Mouse (Mus musculus) testis, adult 2 months (tissue): ENCODE results near the gene Grip1. TPM values are rescaled to one million over a fixed set of nuclear protein-coding genes. Genes with fewer than 3 reads are reported as not detected.

Source experiments
- H3K27ac ChIP-seq: fragments of 200-500 bp; 2 replicates; pipeline ENCODE4 v1.5.1; 2012; ENCODE audit warnings: low read depth, low read length; ENCODE audit not compliant: control insufficient read depth, insufficient read depth
- H3K27me3 ChIP-seq: fragments of 200-500 bp; 2 replicates; pipeline ENCODE4 v1.6.1; 2012; ENCODE audit warnings: mild to moderate bottlenecking, low read length, moderate library complexity; ENCODE audit not compliant: control insufficient read depth, insufficient read depth
- H3K36me3 ChIP-seq: fragments of 200-500 bp; 2 replicates; pipeline ENCODE4 v1.6.1; 2012; ENCODE audit warnings: mild to moderate bottlenecking, low read length; ENCODE audit not compliant: control insufficient read depth, insufficient read depth
- H3K4me1 ChIP-seq: fragments of 200-500 bp; 2 replicates; pipeline ENCODE4 v1.6.1; 2012; ENCODE audit warnings: low read length; ENCODE audit not compliant: control insufficient read depth, insufficient read depth
- H3K4me3 ChIP-seq: fragments of 200-500 bp; 2 replicates; pipeline ENCODE4 v1.5.1; 2012; ENCODE audit warnings: low read depth, mild to moderate bottlenecking, low read length, moderate library complexity, mixed read lengths; ENCODE audit not compliant: control insufficient read depth
- CTCF ChIP-seq: fragments of 200-500 bp; IDR thresholded peaks from 2 replicates; pipeline ENCODE4 v1.5.1; 2012; ENCODE audit warnings: low read depth, mild to moderate bottlenecking, inconsistent platforms, low read length, moderate library complexity; ENCODE audit not compliant: control insufficient read depth, insufficient read depth, insufficient replicate concordance
- POLR2A ChIP-seq: fragments of 200-500 bp; IDR thresholded peaks from 2 replicates; pipeline ENCODE4 v1.6.1; 2012; ENCODE audit warnings: low read depth, mild to moderate bottlenecking, inconsistent platforms, low read length, moderate library complexity; ENCODE audit not compliant: control insufficient read depth
- polyA plus RNA-seq: library from polyadenylated mRNA; depleted of rRNA; stranded (reverse); fragments of >200 nt; gene quantifications from 2 replicates; pipeline ENCODE4 v1.2.3, GENCODE M21; 2012

Grip1 gene
- polyA plus RNA-seq, 1 experiment, result 84.3 TPM

GRCm38 (mm10) chr10:119878331-119878730 is 424.7 kb downstream of the Grip1 start:
- Histone ChIP-seq H3K36me3 (no peaks in the 10 kb centered on the region), H3K4me3 (no peak overlapping the region), H3K4me1 (no peaks in the 10 kb centered on the region), H3K27me3 (no peaks in the 10 kb centered on the region), H3K27ac (no peak overlapping the region)
- TF ChIP-seq POLR2A (no peak), CTCF (no peak)

DNA sequence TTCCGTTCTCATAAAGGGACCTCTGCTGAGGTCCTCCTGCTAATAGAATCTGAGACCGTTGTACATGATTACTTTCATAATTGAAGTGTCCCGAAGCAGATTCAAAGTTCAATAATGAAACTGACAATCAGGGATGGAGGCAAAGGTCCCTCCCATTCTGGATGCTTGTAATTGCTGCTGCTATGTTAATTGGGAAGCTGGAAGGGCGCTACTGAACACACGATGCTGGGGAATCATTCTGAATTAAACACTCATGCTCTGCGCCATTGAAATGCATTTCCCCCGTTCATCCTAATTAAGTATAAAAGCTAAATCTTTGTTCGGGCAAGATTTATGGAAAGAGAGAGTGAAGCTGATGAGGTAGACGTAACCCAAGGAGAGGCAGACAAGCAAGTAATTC is 431.0 kb downstream of the Grip1 start:
- Histone ChIP-seq H3K27ac (no peak overlapping the region), H3K4me1 (no peaks in the 10 kb centered on the region), H3K36me3 (no peaks in the 10 kb centered on the region), H3K27me3 (no peaks in the 10 kb centered on the region), H3K4me3 (no peak overlapping the region)
- TF ChIP-seq POLR2A (no peak), CTCF (no peak)

- no peak overlapping the region for H3K27ac ChIP-seq
- no peak for TF ChIP-seq CTCF
- no peak for TF ChIP-seq POLR2A
- no peaks in the 10 kb centered on the region for H3K4me1 ChIP-seq
- H3K4me3 ChIP-seq, result no peak overlapping the region
- H3K27me3 ChIP-seq, result no peaks in the 10 kb centered on the region
- H3K36me3 ChIP-seq, result no peaks in the 10 kb centered on the region
These were observed 431.9 kb downstream of the Grip1 start for GRCm38 (mm10) chr10:119885563-119885962.

DNA sequence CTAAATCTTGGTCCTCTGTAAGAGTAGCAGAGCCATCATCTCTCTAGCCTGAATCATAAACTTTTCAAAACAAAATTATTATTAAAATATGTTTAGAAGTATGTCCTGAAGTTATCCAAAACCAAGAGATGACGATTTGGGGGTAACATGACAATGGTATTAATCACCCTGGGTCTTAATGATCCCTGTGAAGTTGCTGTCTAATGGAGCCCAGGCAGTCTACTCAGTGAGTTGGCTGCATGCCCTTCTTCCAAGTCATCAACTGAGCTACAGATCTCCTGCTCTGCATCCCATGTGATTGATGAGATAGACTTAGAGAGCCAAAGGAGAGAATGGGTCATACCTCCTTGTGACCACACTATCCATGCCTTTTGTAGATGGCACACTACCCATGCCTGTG is 433.1 kb downstream of the Grip1 start:
- no peaks in the 10 kb centered on the region for H3K36me3 ChIP-seq
- no peaks in the 10 kb centered on the region for H3K4me1 ChIP-seq
- TF ChIP-seq POLR2A (no peak), CTCF (no peak)
- no peak overlapping the region for H3K4me3 ChIP-seq
- no peaks in the 10 kb centered on the region for H3K27me3 ChIP-seq
- no peak overlapping the region for H3K27ac ChIP-seq

DNA sequence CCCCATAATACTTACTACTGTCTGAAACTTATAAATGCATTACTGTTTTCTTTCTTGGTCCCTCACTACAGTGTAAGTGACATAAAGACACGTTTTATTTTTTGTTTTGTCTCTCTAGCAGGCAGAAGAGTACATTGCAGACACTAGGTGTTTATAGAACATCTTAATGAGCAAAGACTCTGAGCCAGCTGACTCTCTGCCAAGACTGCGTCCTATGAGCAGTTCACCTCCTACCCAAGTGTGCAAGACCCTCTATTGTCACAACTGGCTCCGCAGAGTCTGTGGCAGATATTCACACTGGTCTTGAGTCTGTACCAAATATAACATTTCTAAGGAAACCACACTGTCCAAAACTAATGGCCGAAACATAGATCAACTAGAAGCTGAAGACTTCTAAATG is 449.1 kb downstream of the Grip1 start:
- no peak overlapping the region for H3K27ac ChIP-seq
- TF ChIP-seq CTCF, result no peak
- TF ChIP-seq POLR2A, result no peak

DNA sequence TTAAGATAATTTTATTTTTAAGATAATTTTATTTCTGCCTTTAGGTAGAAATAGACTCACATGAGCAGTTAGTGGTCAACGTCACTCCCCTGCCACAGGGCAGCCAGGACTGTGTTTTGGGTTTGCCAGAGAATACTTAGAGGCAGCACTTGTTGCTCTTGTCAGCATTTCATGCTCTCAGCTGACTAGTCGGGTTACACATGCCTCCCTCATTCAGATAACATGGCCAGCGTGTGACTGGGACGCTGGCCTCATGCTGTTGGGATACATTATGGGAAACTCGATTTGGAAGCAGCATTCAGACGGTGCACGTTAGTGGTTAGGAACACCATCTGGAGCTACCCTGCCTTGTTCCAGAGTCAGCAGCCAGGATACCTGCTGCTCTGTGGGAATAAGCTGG is 453.2 kb downstream of the Grip1 start:
- no peak overlapping the region for H3K4me3 ChIP-seq
- no peak for TF ChIP-seq POLR2A
- TF ChIP-seq CTCF, result no peak
- H3K36me3 ChIP-seq, result no peaks in the 10 kb centered on the region
- H3K4me1 ChIP-seq, result no peaks in the 10 kb centered on the region
- no peak overlapping the region for H3K27ac ChIP-seq
- H3K27me3 ChIP-seq, result no peaks in the 10 kb centered on the region

More for the DNA sequence above, 449.1 kb downstream of the Grip1 start:
- H3K4me3 ChIP-seq, result no peak overlapping the region
- no peaks in the 10 kb centered on the region for H3K27me3 ChIP-seq
- H3K36me3 ChIP-seq, result no peaks in the 10 kb centered on the region
- H3K4me1 ChIP-seq, result no peaks in the 10 kb centered on the region

DNA sequence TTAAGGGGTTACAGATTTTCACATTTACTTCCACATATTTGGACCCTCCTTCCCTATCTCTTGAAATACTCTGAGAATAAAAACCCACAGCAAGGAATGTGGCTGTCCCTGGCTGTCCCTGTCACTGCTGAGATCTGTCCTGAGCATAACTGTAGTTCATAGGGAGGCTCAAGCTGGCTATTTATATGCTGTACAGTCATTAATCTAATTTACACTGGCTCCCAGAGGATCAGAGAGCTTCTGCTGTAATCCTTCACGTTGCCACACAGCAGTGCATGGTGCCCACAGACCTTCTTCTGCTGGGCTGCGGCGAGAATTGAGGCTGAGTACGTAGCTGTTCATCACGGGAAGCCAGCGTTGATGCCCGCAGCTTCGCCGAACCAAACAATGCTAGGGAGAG is 464.4 kb downstream of the Grip1 start:
- TF ChIP-seq CTCF (no peak), POLR2A (no peak)
- Histone ChIP-seq H3K4me1 (peaks cover 10% of the 10 kb centered on the region), H3K27me3 (no peaks in the 10 kb centered on the region), H3K4me3 (no peak overlapping the region), H3K36me3 (no peaks in the 10 kb centered on the region), H3K27ac (no peak overlapping the region)

DNA sequence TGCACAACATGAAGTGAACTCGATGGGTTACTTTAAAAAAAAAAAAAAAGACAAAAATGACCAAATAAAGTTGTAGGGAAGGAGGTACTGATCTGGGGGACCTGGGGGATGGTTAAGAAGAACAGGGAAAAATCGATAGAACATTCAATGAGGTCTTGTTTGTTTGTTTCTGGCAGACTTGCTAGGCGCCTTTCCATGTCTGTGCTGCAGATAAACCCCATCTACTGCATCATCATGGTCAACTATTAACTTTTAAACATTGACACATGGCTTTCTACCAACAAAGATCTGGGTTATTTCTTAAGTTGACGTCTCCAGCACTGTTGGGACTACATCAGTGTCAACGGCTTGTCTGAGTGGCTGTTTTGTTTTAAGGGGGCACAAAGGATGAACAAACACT is 474.3 kb downstream of the Grip1 start:
- H3K27ac ChIP-seq, result no peak overlapping the region
- H3K36me3 ChIP-seq, result no peaks in the 10 kb centered on the region
- H3K4me3 ChIP-seq, result no peak overlapping the region
- H3K27me3 ChIP-seq, result no peaks in the 10 kb centered on the region
- H3K4me1 ChIP-seq, result no peaks in the 10 kb centered on the region
- TF ChIP-seq CTCF (no peak), POLR2A (no peak)
